Mouse (Mus musculus): Measurements from ENCODE around the gene Pelp1. TPM values are rescaled to one million over a fixed set of nuclear protein-coding genes. Genes with fewer than 3 reads are reported as not detected.
A peak's percentile ranks its signal among the peaks of the same experiment; 100 is the strongest.

Pelp1 gene
- polyA plus RNA-seq, 1 experiment from 2014 or later, result 19.0 TPM

- H3K9me3 ChIP-seq (replicated peaks), result no peaks in the 10 kb centered on the region
- H3K4me2 ChIP-seq, result no peak overlapping the region
- DNase-seq, result no peak
- H3K27me3 ChIP-seq, result no peaks in the 10 kb centered on the region
- no peaks in the 10 kb centered on the region for H3K36me3 ChIP-seq
- no peak overlapping the region for H3K4me3 ChIP-seq (replicated peaks)
- WGBS (ENCODE audit: insufficient replicate concordance), result 46% methylated on average over 4 of the region's 4 CpGs
- no peak for ATAC-seq (ENCODE audit: low read depth)
- no peak overlapping the region for H3K27ac ChIP-seq
- no peak overlapping the region for H3K9ac ChIP-seq
- no peaks in the 10 kb centered on the region for H3K4me1 ChIP-seq (replicated peaks)
Measured at GRCm38 (mm10) chr11:70418199-70418598, 8.4 kb upstream of the Pelp1 start.

GRCm38 (mm10) chr11:70413961-70414360, 4.1 kb upstream of the Pelp1 start:
- no peaks in the 10 kb centered on the region for H3K27me3 ChIP-seq
- WGBS (ENCODE audit: insufficient replicate concordance), result 7% methylated on average over 3 of the region's 3 CpGs
- no peaks in the 10 kb centered on the region for H3K36me3 ChIP-seq
- H3K4me3 ChIP-seq (replicated peaks), result no peak overlapping the region
- ATAC-seq (ENCODE audit: low read depth) (no peak), DNase-seq (peak; percentile 69)
- H3K9me3 ChIP-seq (replicated peaks), result no peaks in the 10 kb centered on the region
- H3K27ac ChIP-seq, result no peak overlapping the region
- no peak overlapping the region for H3K4me2 ChIP-seq
- no peak overlapping the region for H3K9ac ChIP-seq
- peaks cover 17% of the 10 kb centered on the region for H3K4me1 ChIP-seq (replicated peaks)

DNA sequence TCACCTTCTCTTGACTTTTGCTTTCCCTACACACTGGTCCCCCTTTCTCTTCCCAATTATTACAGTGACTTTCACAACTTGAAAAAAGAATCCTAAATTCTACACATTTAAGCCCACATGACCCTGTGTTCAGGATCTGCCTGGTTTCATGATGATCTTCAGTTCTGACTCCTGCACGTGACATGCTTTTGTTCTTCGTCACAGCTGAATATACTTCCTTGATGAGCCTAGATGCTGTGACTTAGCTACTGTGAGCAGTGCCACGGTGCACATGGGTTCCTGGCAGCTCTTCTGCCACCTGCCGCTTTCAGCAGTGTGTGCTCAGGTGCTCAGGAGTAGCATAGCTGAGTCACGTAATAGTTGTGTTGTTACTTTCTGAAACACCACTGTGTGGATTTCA, 2.8 kb upstream of the Pelp1 start:
- H3K36me3 ChIP-seq, result peaks cover 2% of the 10 kb centered on the region; the same call in 1 of the 2 replicates
- peaks cover 30% of the 10 kb centered on the region for H3K4me1 ChIP-seq (replicated peaks)
- H3K4me2 ChIP-seq, result no peak overlapping the region
- H3K27ac ChIP-seq, result no peak overlapping the region
- 68% methylated on average over 5 of the region's 5 CpGs for WGBS (ENCODE audit: insufficient replicate concordance)
- H3K27me3 ChIP-seq, result no peaks in the 10 kb centered on the region
- no peak overlapping the region for H3K4me3 ChIP-seq (replicated peaks)
- no peak for DNase-seq
- H3K9me3 ChIP-seq (replicated peaks), result no peaks in the 10 kb centered on the region
- ATAC-seq (ENCODE audit: low read depth), result no peak
- no peak overlapping the region for H3K9ac ChIP-seq

- Histone ChIP-seq H3K27me3 (no peaks in the 10 kb centered on the region), H3K4me2 (peak overlapping the region; percentile 88), H3K4me1 (replicated peaks) (peaks cover 38% of the 10 kb centered on the region), H3K36me3 (peaks cover 24% of the 10 kb centered on the region), H3K9me3 (replicated peaks) (no peaks in the 10 kb centered on the region), H3K27ac (peak overlapping the region; percentile 76), H3K9ac (peak overlapping the region; percentile 90), H3K4me3 (replicated peaks) (peak overlapping the region; percentile 85)
- ATAC-seq (ENCODE audit: low read depth) (peak; percentile 29), DNase-seq (no peak)
- 38% methylated on average over 6 of the region's 6 CpGs for WGBS (ENCODE audit: insufficient replicate concordance)
Measured at GRCm38 (mm10) chr11:70410297-70410643, 439 bp upstream of the Pelp1 start.

GRCm38 (mm10) chr11:70403598-70403997, 6.2 kb downstream of the Pelp1 start:
- Histone ChIP-seq H3K4me1 (replicated peaks) (peaks cover 25% of the 10 kb centered on the region), H3K9me3 (replicated peaks) (no peaks in the 10 kb centered on the region), H3K9ac (no peak overlapping the region), H3K27ac (no peak overlapping the region), H3K4me3 (replicated peaks) (no peak overlapping the region), H3K4me2 (no peak overlapping the region), H3K27me3 (no peaks in the 10 kb centered on the region), H3K36me3 (peaks cover 83% of the 10 kb centered on the region)
- DNase-seq, result no peak
- ATAC-seq (ENCODE audit: low read depth), result no peak
- 73% methylated on average over 2 of the region's 2 CpGs for WGBS (ENCODE audit: insufficient replicate concordance)

- 64% methylated on average over 5 of the region's 5 CpGs for WGBS (ENCODE audit: insufficient replicate concordance)
Measured at GRCm38 (mm10) chr11:70389421-70389820, 20.4 kb downstream of the Pelp1 start.

DNA sequence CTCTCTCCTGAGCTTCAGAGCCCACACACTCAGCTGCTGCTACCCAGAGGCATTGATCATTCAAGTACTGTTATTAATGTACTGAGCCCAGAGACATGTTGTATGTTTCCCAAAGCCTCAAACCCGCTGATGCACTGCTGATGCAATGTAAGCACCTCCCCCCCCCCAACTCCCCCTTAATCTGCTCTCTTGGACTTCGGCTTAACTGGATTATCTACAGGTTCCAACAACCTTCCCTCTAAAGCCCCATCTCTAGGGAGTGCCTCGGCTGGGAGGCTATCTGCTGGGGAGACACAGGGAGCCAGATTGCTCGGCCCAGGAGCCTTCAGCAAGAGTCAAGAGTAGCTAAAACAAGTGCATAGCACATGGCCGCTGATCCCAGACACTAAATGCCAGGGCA, 22.4 kb downstream of the Pelp1 start:
- H3K9me3 ChIP-seq (replicated peaks), result no peaks in the 10 kb centered on the region
- WGBS (ENCODE audit: insufficient replicate concordance), result 62% methylated on average over 5 of the region's 5 CpGs
- H3K36me3 ChIP-seq, result peaks cover 17% of the 10 kb centered on the region
- DNase-seq (no peak), ATAC-seq (ENCODE audit: low read depth) (no peak)
- no peak overlapping the region for H3K4me3 ChIP-seq (replicated peaks)
- H3K4me2 ChIP-seq, result no peak overlapping the region
- no peaks in the 10 kb centered on the region for H3K4me1 ChIP-seq (replicated peaks)
- no peak overlapping the region for H3K9ac ChIP-seq
- no peak overlapping the region for H3K27ac ChIP-seq
- H3K27me3 ChIP-seq, result no peaks in the 10 kb centered on the region

More at GRCm38 (mm10) chr11:70389421-70389820, 20.4 kb downstream of the Pelp1 start:
- Histone ChIP-seq H3K27me3 (no peaks in the 10 kb centered on the region), H3K9me3 (replicated peaks) (no peaks in the 10 kb centered on the region), H3K4me3 (replicated peaks) (no peak overlapping the region), H3K36me3 (peaks cover 34% of the 10 kb centered on the region), H3K4me2 (no peak overlapping the region), H3K9ac (no peak overlapping the region), H3K27ac (no peak overlapping the region), H3K4me1 (replicated peaks) (0 out of 2 replicates have a peak, but pooled peaks cover 3% of the 10 kb centered on the region)
- no peak for ATAC-seq (ENCODE audit: low read depth)
- DNase-seq, result no peak

DNA sequence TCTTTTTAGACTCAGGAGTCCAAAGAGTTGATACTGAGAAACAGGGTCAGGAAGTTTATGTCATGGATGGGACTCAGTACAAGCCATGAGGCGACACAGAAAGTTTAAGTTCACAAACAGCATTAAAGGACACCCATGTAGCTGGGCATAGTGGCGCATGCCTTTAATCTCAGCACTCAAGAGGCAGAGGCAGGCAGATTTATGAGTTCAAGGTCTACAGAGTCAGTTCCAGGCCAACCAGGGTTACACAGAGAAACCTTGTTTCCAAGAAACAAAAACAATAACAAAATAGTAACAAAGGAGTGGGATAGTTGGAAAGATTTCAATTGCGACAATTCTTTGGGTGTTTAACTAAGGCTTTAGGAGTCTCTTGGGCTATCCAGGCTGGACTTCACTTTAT, 25.7 kb downstream of the Pelp1 start:
- WGBS (ENCODE audit: insufficient replicate concordance), result 79% methylated on average over 3 of the region's 3 CpGs
- Histone ChIP-seq H3K4me2 (no peak overlapping the region), H3K4me3 (replicated peaks) (no peak overlapping the region), H3K27me3 (no peaks in the 10 kb centered on the region), H3K4me1 (replicated peaks) (no peaks in the 10 kb centered on the region), H3K9me3 (replicated peaks) (no peaks in the 10 kb centered on the region), H3K36me3 (0 out of 2 replicates have a peak, but pooled peaks cover 5% of the 10 kb centered on the region), H3K27ac (no peak overlapping the region), H3K9ac (no peak overlapping the region)
- DNase-seq, result no peak
- ATAC-seq (ENCODE audit: low read depth), result no peak

GRCm38 (mm10) chr11:70381330-70381729, 28.5 kb downstream of the Pelp1 start:
- Histone ChIP-seq H3K9ac (no peak overlapping the region), H3K36me3 (0 out of 2 replicates have a peak, but pooled peaks cover 5% of the 10 kb centered on the region), H3K27me3 (0 out of 2 replicates have a peak, but pooled peaks cover 5% of the 10 kb centered on the region), H3K9me3 (replicated peaks) (no peaks in the 10 kb centered on the region), H3K4me2 (no peak overlapping the region), H3K4me1 (replicated peaks) (no peaks in the 10 kb centered on the region), H3K27ac (no peak overlapping the region), H3K4me3 (replicated peaks) (no peak overlapping the region)
- ATAC-seq (ENCODE audit: low read depth) (no peak), DNase-seq (no peak)
- WGBS (ENCODE audit: insufficient replicate concordance), result 63% methylated on average over 2 of the region's 2 CpGs

DNA sequence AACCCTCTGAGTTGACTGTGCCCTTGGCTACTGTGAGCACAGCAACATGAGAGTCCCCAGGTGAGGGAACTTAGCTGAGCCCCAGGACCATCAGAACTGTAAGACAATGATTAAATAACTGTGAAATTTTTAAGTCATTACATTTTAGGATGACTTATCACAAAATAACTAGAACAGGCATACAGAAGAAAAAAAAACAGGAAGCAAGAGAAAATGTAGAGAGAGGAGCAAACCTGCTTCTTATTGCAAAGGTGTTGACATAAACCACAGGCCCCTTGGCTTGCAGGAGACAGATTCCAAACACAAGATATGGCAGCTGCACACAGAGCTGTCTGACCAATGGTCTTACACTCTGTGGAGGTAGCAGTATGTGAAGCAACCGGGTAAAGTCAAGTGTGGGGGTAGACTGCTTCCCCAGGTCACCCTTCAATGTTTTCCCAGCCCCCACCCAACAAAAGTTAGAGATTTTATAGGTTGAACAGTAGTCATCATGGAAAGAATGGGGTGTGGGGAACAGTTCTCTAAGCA, 29.3 kb downstream of the Pelp1 start:
- Histone ChIP-seq H3K27me3 (peaks cover 13% of the 10 kb centered on the region), H3K4me3 (replicated peaks) (no peak overlapping the region), H3K4me1 (replicated peaks) (no peaks in the 10 kb centered on the region), H3K4me2 (no peak overlapping the region), H3K9ac (no peak overlapping the region), H3K36me3 (0 out of 2 replicates have a peak, but pooled peaks cover 2% of the 10 kb centered on the region), H3K27ac (no peak overlapping the region), H3K9me3 (replicated peaks) (no peaks in the 10 kb centered on the region)
- ATAC-seq (ENCODE audit: low read depth) (no peak), DNase-seq (no peak)
- WGBS (ENCODE audit: insufficient replicate concordance), result 34% methylated on average over 1 of the region's 1 CpGs

GRCm38 (mm10) chr11:70376054-70376453, 33.8 kb downstream of the Pelp1 start:
- H3K9me3 ChIP-seq (replicated peaks), result no peaks in the 10 kb centered on the region
- DNase-seq (no peak), ATAC-seq (ENCODE audit: low read depth) (no peak)
- peaks cover 23% of the 10 kb centered on the region for H3K27me3 ChIP-seq
- H3K9ac ChIP-seq, result no peak overlapping the region
- no peaks in the 10 kb centered on the region for H3K36me3 ChIP-seq
- WGBS (ENCODE audit: insufficient replicate concordance), result 16% methylated on average over 6 of the region's 6 CpGs
- no peak overlapping the region for H3K4me3 ChIP-seq (replicated peaks)
- H3K4me1 ChIP-seq (replicated peaks), result no peaks in the 10 kb centered on the region
- no peak overlapping the region for H3K4me2 ChIP-seq
- no peak overlapping the region for H3K27ac ChIP-seq

DNA sequence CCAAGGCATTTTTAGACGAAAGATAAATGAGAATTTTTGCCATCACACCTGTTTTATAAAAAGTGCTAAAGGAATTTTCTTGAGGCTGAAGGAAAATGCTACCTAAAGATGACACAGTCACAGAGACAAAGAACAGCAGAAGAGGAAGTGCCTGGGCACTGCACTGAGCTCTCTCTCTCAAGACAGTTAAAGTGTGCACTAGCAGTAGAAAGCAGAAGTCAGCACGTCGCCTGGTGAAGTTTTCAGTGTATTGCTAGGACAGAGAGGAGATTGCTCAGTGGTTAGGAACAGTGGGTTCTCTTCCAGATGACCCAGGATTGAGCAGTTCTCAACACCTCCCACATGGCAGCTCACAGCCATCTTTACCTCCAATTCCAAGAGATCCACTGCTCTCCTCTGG, 35.5 kb downstream of the Pelp1 start:
- DNase-seq (no peak), ATAC-seq (ENCODE audit: low read depth) (no peak)
- Histone ChIP-seq H3K27me3 (peaks cover 23% of the 10 kb centered on the region), H3K36me3 (no peaks in the 10 kb centered on the region), H3K4me3 (replicated peaks) (no peak overlapping the region), H3K4me2 (no peak overlapping the region), H3K27ac (no peak overlapping the region), H3K9ac (no peak overlapping the region), H3K4me1 (replicated peaks) (no peaks in the 10 kb centered on the region), H3K9me3 (replicated peaks) (no peaks in the 10 kb centered on the region)
- WGBS (ENCODE audit: insufficient replicate concordance), result 12% methylated on average over 3 of the region's 3 CpGs

Measured in liver, embryonic 13.5 days (tissue).